Mouse (Mus musculus) gastrocnemius, adult 2 months (tissue): ENCODE results near the gene B3galt4. TPM values are rescaled to one million over a fixed set of nuclear protein-coding genes. Genes with fewer than 3 reads are reported as not detected.

Source experiments
- DNase-seq: peaks from one replicate; pipeline ENCODE4 v3.0.0; 2022
- H3K27ac ChIP-seq: fragments of 200-600 bp; 2 replicates; pipeline ENCODE4 v1.8.1; 2022; ENCODE audit warnings: mild to moderate bottlenecking
- H3K4me3 ChIP-seq: fragments of 200-600 bp; 2 replicates; pipeline ENCODE4 v1.8.1; 2022; ENCODE audit warnings: mild to moderate bottlenecking, moderate library complexity
- CTCF ChIP-seq: fragments of 200-600 bp; IDR thresholded peaks from 2 replicates; pipeline ENCODE4 v1.8.1; 2022; ENCODE audit warnings: antibody characterized with exemption, mild to moderate bottlenecking, moderate library complexity
- intact Hi-C: fragments of 180-260 bp; cut with DNase I; formaldehyde crosslinking; loops from one replicate; pipeline ENCODE4 v1.15.1; 2025
- total RNA-seq, 2 experiments: library from RNA; stranded (reverse); gene quantifications; 2 replicates each; pipeline ENCODE4 v1.2.3; 2021

Gene B3galt4
- total RNA-seq, 2 experiments from 2014 or later: 1.3 to 1.4 TPM

- no peak for DNase-seq
- Histone ChIP-seq H3K4me3 (no peak overlapping the region), H3K27ac (no peak overlapping the region)
- intact Hi-C loops: no loop called here
- no peak for TF ChIP-seq CTCF
These were observed 2.3 kb downstream of the B3galt4 start for GRCm38 (mm10) chr17:33948905-33949537.

- Histone ChIP-seq H3K27ac (no peak overlapping the region), H3K4me3 (no peak overlapping the region)
- no peak for TF ChIP-seq CTCF
- peak; percentile 21 for DNase-seq
- intact Hi-C loops: no loop called here
These were observed 3.0 kb downstream of the B3galt4 start for GRCm38 (mm10) chr17:33948090-33948904.

GRCm38 (mm10) chr17:33947430-33948089, 3.7 kb downstream of the B3galt4 start:
- Histone ChIP-seq H3K27ac (no peak overlapping the region), H3K4me3 (no peak overlapping the region)
- no peak for DNase-seq
- intact Hi-C loops: no loop called here
- no peak for TF ChIP-seq CTCF

DNA sequence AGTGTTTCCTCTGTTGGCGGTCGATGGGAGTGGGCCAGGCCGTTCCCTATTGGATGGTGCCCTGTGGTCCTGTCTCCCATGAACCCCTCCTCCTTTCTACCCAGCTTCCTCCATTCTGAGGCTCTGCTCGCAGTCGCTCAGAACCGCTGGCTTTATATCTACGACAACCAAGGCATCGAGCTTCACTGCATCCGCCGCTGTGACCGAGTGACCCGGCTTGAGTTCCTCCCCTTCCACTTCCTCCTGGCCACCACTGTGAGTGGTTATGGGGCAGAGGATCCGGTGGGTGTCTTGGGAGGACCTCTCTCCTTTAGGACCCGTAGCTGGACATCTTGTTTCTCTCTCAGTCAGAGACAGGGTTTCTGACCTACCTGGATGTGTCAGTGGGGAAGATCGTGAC, 7.8 kb downstream of the B3galt4 start:
- no peak overlapping the region for H3K27ac ChIP-seq
- no peak for DNase-seq
- TF ChIP-seq CTCF: no peak
- H3K4me3 ChIP-seq: no peak overlapping the region
- intact Hi-C loops: no loop called here

GRCm38 (mm10) chr17:33941381-33941780, 9.9 kb downstream of the B3galt4 start:
- intact Hi-C loops: loop anchor here (2.0 kb wide), 1 partner anchor 13 kb away; the partner anchor contains the start of gene Vps52
- TF ChIP-seq CTCF: no peak
- H3K4me3 ChIP-seq: peak overlapping the region; percentile 97
- DNase-seq: no peak
- H3K27ac ChIP-seq: peak overlapping the region; percentile 96

GRCm38 (mm10) chr17:33940981-33941380, 10.3 kb downstream of the B3galt4 start:
- no peak for TF ChIP-seq CTCF
- Histone ChIP-seq H3K4me3 (peak overlapping the region; percentile 97), H3K27ac (peak overlapping the region; percentile 96)
- DNase-seq: peak; percentile 45
- intact Hi-C loops: loop anchor here (2.0 kb wide), 1 partner anchor 14 kb away; the partner anchor contains the start of gene Vps52

DNA sequence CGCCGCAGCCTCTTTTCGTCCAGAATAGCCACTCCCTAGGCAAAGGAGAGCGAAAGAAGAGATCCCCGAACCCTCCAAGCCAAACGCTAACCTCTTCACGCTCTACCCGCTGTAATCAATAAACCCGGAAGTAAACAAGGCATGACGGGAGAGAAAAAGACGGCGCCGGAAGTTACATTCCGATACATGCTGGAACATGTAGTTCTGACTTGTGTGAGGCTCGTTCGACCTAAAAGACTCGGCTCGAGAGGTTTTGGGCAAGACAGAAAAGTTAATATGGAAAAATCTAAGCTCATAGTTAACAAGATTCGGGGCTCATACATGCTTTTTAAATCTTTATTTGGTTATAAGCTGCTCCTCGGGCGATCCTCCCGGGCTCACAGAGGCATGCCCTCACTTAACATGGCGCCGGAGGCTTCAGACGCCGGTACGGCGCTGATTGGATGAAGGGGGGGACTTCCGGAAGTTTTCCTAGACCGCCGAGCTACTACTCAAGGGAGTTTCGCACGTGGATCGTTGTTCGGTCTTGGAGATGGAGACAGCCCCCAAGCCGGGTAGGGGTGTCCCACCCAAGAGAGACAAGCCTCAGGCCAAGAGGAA, 11.0 kb downstream of the B3galt4 start, which contains the start of the genes Pfdn6 and Wdr46:
Gene Pfdn6, minus strand, starts transcription at position 138 of the 600 bp plus-strand sequence.
Gene Wdr46, plus strand, starts transcription at position 455 of the 600 bp plus-strand sequence.
- H3K4me3 ChIP-seq: peak within 1 kb of the TSS; percentile 97
- peak; percentile 92 for DNase-seq
- peak within 1 kb of the TSS; percentile 96 for H3K27ac ChIP-seq
- intact Hi-C loops: loop anchor here (2.0 kb wide), 1 partner anchor 14 kb away; the partner anchor contains the start of gene Vps52
- TF ChIP-seq CTCF: no peak

DNA sequence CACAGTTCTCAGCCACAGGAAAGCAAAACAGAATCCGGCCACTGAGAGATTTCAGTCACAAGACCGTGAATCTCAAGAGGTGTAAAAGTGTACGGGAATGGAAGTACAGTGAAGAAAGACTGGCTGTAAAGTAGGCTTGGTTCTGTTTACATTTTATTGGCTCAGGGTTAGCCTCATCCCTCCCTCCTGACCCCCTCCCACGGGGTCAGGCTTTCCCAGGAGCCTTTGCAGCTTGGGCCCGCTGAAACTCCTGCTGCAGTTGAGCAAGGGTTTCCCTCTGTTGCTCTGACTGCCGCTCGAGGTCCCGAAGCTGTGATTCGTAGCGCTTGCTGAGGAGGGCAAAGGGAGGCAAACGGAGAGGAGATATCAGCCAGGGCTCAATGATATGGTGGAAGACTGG, 12.5 kb downstream of the B3galt4 start:
- H3K27ac ChIP-seq: no peak overlapping the region
- intact Hi-C loops: no loop called here
- DNase-seq: no peak
- H3K4me3 ChIP-seq: no peak overlapping the region
- TF ChIP-seq CTCF: no peak

DNA sequence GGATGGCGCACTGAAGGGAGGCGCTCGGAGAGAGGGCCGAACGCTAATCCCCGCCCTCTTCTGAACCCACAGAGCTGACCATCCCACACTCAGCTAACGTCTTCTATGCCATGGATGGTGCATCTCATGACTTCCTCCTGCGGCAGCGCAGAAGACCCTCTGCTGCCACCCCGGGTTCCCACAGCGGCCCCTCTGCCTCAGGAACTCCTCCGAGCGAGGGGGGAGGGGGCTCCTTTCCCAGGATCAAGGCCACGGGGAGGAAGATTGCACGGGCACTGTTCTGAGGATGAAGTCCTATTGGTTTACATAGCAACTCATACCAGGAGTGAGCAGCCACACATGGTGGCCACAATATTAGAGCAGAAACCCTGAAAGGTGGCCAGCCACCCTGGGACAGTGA, 14.3 kb downstream of the B3galt4 start:
- Histone ChIP-seq H3K27ac (no peak overlapping the region), H3K4me3 (no peak overlapping the region)
- no peak for TF ChIP-seq CTCF
- DNase-seq: no peak
- intact Hi-C loops: no loop called here

DNA sequence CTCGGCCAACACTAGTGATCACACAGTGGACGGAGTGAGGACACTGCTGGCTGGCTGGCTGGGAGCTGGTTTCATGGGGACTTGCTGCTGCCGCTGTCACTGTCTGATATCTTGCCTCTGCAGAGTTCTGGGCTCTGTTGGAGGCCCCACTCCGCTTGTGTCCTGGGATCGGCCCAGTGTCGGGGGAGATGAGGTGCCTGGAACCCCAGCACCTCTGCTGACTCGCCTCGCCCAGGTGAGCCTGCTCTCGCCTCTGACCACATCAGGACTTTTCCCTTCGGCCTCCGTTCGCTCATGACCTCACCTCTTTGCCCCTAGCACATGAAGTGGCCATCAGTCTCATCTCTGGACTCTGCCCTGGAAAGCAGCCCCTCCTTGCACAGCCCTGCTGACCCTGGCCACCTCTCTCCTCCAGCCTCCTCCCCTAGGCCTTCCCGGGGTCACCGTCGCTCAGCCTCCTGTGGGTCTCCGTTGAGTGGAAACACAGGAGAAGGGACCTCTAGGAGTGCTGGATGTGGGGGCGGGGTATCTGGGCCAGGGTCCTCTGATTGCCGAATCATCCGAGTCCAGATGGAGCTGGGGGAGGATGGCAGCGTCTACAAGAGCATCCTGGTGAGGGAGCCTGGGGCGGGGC, 15.7 kb downstream of the B3galt4 start:
- no peak overlapping the region for H3K4me3 ChIP-seq
- DNase-seq: no peak
- intact Hi-C loops: no loop called here
- no peak for TF ChIP-seq CTCF
- H3K27ac ChIP-seq: no peak overlapping the region

DNA sequence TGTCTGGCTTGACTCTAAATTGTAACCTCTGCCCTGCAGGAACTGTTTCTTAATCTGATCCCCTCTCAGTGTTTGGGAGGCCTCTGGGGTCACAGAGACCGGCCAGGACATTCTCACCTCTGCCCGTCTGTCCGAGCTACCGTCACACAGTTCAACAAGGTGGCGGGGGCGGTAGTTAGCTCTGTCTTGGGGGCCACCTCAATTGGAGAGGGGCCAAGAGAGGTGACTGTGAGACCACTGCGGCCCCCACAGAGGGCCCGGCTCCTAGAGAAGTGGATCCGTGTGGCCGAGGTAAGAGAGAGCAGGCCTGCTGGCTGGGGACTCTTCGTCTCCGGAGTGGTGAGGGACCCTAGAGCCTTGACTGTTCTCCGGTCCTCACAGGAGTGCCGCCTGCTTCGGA, 18.3 kb downstream of the B3galt4 start:
- Histone ChIP-seq H3K27ac (no peak overlapping the region), H3K4me3 (no peak overlapping the region)
- no peak for DNase-seq
- intact Hi-C loops: no loop called here
- no peak for TF ChIP-seq CTCF

- Histone ChIP-seq H3K27ac (no peak overlapping the region), H3K4me3 (no peak overlapping the region)
- intact Hi-C loops: no loop called here
- DNase-seq: no peak
- TF ChIP-seq CTCF: no peak
These were observed 18.8 kb downstream of the B3galt4 start for GRCm38 (mm10) chr17:33932448-33932847.
